Mouse (Mus musculus) large intestine, adult 2 months (tissue): ENCODE data around the gene Efr3b. TPM values are rescaled to one million over a fixed set of nuclear protein-coding genes. Genes with fewer than 3 reads are reported as not detected.

ENCODE experiments used
- DNase-seq: peaks from one replicate; pipeline ENCODE4 v3.0.0-alpha.2; 2012; ENCODE audit warnings: low read depth, low spot score
- WGBS: fragments of 180-500 bp; shearing (Covaris S2); methylation state at CpG from one replicate; pipeline ENCODE4 v1.1.7; 2018; 5-methylcytosine and 5-hydroxymethylcytosine counted together
- polyA plus RNA-seq: library from polyadenylated mRNA; depleted of rRNA; stranded (reverse); fragments of >200 nt; gene quantifications from 2 replicates; pipeline ENCODE4 v1.2.3, GENCODE M21; 2012; rRNA removed

Gene Efr3b
- polyA plus RNA-seq, 1 experiment = 0.92 TPM

- DNase-seq = peak; percentile 22
- WGBS = 5% methylated on average over 1 of the region's 1 CpGs
These were observed 112.6 kb downstream of the Efr3b start for GRCm38 (mm10) chr12:3926127-3926526.

GRCm38 (mm10) chr12:3919423-3919822, 119.3 kb downstream of the Efr3b start:
- WGBS = 42% methylated on average over 3 of the region's 3 CpGs
- no peak for DNase-seq

GRCm38 (mm10) chr12:3918577-3918976, 120.1 kb downstream of the Efr3b start:
- WGBS = 60% methylated on average over 3 of the region's 3 CpGs
- DNase-seq = no peak

- WGBS = 40% methylated on average over 14 of the region's 14 CpGs
These were observed 120.9 kb downstream of the Efr3b start for GRCm38 (mm10) chr12:3917668-3918341.

GRCm38 (mm10) chr12:3915852-3916251, 122.9 kb downstream of the Efr3b start:
- no peak for DNase-seq
- 79% methylated on average over 3 of the region's 3 CpGs for WGBS

More at GRCm38 (mm10) chr12:3917668-3918341, 120.9 kb downstream of the Efr3b start:
- no peak for DNase-seq

Other genes with a start within 250 kb of the Efr3b start
- 5.7 and 8.4 TPM in 2 replicates for gene Dnmt3a, start 232.9 kb downstream of the Efr3b start, polyA plus RNA-seq
- gene Pomc, start 84.0 kb downstream of the Efr3b start, polyA plus RNA-seq = 0.31 and 0.55 TPM in 2 replicates
- gene Dnajc27, start 43.7 kb upstream of the Efr3b start, polyA plus RNA-seq = 2.2 and 2.5 TPM in 2 replicates
- 2.7 and 3.6 TPM in 2 replicates for gene Adcy3, start 94.2 kb upstream of the Efr3b start, polyA plus RNA-seq
- gene Ptrhd1, start 195.1 kb upstream of the Efr3b start, polyA plus RNA-seq = 3.5 and 3.7 TPM in 2 replicates
- 8.2 and 11.0 TPM in 2 replicates for gene Cenpo, start 195.4 kb upstream of the Efr3b start, polyA plus RNA-seq